Mouse (Mus musculus) adrenal gland, adult (tissue): Measurements from ENCODE around the gene Vmn1r37.
"Not testable (repeated sequence)": the region's sequence is repeated elsewhere in the genome, so short reads cannot be mapped to it uniquely, and the experiment has no call there.

ENCODE experiments used
- DNase-seq, 2 experiments: peaks; one replicate each; pipeline ENCODE4 v3.0.0; 2022 to 2023; ENCODE audit warnings: low spot score in 1 of 2; ENCODE audit not compliant: inconsistent age in 2 of 2

Gene Vmn1r37

DNA sequence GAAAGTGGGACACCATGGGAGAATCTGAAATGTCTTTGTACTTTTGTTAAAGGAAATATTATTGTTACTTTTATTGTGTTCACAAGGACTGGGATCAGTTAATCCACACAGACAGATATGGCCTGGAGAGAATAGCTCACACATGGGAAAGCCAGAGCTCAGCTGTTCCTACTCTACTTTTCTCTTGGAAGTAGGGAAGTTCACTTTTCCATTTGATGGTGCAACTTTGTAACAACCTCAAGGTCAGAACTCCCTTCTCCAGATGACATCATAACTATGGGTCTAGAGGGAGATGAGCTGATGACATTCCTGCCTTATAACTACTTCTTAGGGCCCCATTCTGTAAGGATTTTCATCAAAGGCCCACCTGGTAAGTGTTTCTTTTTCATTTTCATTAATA is at the start of gene Vmn1r37:
Gene Vmn1r37 (plus strand): TSS at position 301 of the 400 bp plus-strand sequence.
- DNase-seq, result not testable (repeated sequence)

DNA sequence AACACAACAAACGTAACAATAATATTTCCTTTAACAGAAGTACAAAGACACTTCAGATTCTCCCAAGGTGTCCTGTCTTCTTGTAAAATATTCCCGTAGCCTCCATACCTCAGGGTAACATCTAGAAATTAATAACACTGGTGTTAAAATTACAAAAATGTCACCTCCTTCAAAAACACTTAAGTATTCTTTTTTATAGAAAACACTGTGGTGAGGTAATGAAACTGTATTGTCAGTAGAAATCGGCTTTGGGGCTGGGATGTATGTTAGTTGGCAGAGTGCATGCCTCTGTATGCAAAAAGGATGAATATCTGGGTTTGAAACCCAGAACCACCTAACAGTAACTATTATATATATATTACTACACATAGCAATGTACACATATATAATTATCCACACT is 43.4 kb upstream of the Vmn1r37 start, which contains the start of gene Vmn1r35:
Gene Vmn1r35 (minus strand): TSS at position 101 of the 400 bp plus-strand sequence.
- no peak for DNase-seq

DNA sequence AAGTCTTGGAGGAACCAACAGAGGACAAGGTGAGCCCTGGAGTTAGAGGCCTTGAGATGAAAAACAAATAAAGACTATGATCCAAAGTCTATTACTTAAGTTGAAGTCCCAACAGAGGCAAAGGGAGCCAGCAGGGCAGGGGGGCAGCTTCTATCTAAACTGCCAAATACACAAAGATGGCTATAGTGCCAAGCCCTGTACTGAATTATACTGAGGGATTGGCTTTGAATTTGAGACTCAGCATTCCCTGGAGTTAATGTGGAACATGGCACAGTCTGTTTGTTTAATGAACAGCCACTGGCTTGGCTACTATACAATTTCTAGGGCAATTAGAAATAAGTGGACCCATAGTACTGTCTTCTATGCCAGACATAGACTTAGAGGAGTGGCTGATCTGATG is 20.3 kb upstream of the Vmn1r37 start:
- DNase-seq, result no peak

DNA sequence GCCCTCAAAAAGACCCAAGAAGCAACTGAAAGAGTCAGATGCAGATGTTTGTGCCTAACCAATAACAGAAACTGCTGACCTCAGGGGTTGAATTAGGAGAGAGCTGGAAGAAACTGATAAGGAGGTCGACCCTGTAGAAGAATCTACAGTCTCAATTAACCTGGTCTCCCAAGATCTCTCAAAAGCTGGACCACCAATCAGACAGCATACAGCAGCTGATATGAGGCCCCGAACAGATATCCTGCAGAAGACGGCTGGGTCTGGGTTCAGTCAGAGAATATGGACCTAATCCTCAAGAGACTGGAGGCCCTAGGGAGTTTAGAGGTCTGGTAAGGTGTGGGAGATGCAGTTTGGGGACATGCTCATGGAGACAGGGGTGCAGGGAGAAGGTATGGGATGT is 15.3 kb upstream of the Vmn1r37 start:
- no peak for DNase-seq

DNA sequence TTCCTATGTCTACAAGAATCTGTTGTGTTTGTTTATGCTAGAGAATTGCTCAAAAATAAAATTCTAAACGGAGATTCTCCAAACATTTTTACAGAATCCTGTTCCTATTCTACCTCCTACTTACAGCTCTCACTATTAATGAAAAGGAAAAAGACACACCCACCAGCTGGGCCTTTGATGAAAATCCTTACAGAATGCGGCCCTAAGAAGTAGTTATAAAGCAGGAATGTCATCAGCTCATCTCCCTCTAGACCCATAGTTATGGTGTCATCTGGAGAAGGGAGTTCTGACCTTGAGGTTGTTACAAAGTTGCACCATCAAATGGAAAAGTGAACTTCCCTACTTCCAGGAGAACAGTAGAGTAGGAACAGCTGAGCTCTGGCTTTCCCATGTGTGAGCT is 10.1 kb upstream of the Vmn1r37 start, which contains the start of gene Vmn1r36:
Gene Vmn1r36 (minus strand): TSS at position 101 of the 400 bp plus-strand sequence.
- DNase-seq, result not testable (repeated sequence)

DNA sequence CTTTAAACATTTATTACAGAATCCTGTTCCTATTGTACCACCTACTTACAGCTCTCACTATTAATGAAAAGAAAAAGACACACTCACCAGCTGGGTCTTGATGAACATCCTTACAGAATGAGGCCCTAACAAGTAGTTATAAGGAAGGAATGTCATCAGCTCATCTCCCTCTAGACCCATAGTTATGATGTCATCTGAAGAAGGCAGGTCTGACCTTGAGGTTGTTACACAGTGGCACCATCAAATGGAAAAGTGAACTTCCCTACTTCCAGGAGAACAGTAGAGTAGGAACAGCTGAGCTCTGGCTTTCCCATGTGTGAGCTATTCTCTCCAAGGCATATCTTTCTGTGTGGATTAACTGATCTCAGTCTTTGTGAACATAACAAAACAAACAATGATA is 53.3 kb downstream of the Vmn1r37 start, which contains the start of gene Vmn1r38:
Gene Vmn1r38 (minus strand): TSS at position 101 of the 400 bp plus-strand sequence.
- not testable (repeated sequence) for DNase-seq
